25 mouse cellular contexts compared by ENCODE assay signal in the genomic region with DNA sequence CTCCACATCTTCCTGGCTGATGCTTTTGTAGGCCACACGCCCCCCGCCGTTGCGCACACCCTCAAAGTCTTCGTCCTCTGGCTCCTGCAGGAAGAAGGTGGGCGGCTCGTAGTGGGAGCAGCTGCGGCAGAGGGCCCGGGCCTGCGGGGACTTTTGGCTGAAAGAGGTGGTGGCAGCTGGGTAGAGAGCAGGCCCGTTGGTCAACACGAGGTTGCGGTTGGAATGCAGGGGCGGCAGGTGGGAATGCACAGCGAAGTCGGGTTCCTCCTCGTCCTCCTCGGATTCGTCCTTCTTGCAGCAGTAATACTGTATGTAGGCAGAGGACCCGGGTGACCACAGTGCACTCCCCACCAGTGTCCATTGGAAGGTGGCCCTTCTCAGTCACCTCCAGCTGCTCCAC. TPM values are rescaled to one million over a fixed set of nuclear protein-coding genes. Genes with fewer than 3 reads are reported as not detected.
"Had no signal": no experiment of that assay in that cellular context is flagged by ENCODE, and none has a peak within 500 bp of the region (broad histone marks: within the 10 kb centered on the region; RNA-seq: fewer than 3 reads in every experiment).

No protein-coding gene starts in this region.

- H3K27me3 ChIP-seq: lung, embryonic 15.5 days; midbrain, embryonic 13.5 days; midbrain, embryonic 15.5 days; neural tube, embryonic 13.5 days; neural tube, embryonic 15.5 days had no signal

- ATAC-seq: lung, postnatal 0 days; midbrain, embryonic 13.5 days; midbrain, embryonic 15.5 days had no signal

- H3K27ac ChIP-seq: lung, embryonic 15.5 days; macrophage; midbrain, embryonic 13.5 days; midbrain, embryonic 15.5 days; neural tube, embryonic 13.5 days; neural tube, embryonic 15.5 days had no signal

- H3K36me3 ChIP-seq: lung, embryonic 15.5 days; midbrain, embryonic 13.5 days; midbrain, embryonic 15.5 days; neural tube, embryonic 13.5 days; neural tube, embryonic 15.5 days had no signal

- H3K4me3 ChIP-seq: lung, embryonic 15.5 days; megakaryocyte, embryonic 14.5 days; midbrain, embryonic 13.5 days; midbrain, embryonic 15.5 days; neural tube, embryonic 13.5 days; neural tube, embryonic 15.5 days had no signal

- DNase-seq: lung, adult 2 months; lung, postnatal 14 days; lung, postnatal 36 days; retina, postnatal 1 day; right cerebral cortex, adult 18-20 months; right cerebral cortex, postnatal 25 days; right cerebral cortex, postnatal 4 days; spleen, adult 18-20 months; thymus, adult 2 months; thymus, postnatal 25 days; thymus, postnatal 4 days had no signal

- H3K4me2 ChIP-seq: lung, embryonic 15.5 days; midbrain, embryonic 11.5 days; midbrain, embryonic 13.5 days; midbrain, embryonic 15.5 days; neural tube, embryonic 13.5 days; neural tube, embryonic 15.5 days had no signal

RNA-seq across cellular contexts. Expression of a gene that starts 29.7 kb away (rescaled TPM):
- total RNA-seq: megakaryocyte progenitor cell, adult 5-6 weeks; monocyte, adult 5-6 weeks had no signal
- polyA plus RNA-seq: macrophage; stomach, embryonic 14.5 days had no signal

RNA-seq across cellular contexts. Expression of a gene that starts 33.4 kb away (rescaled TPM):
- total RNA-seq: megakaryocyte progenitor cell, adult 5-6 weeks; monocyte, adult 5-6 weeks had no signal
- polyA plus RNA-seq: macrophage had no signal

RNA-seq across cellular contexts. Expression of a gene that starts 40.6 kb away (rescaled TPM):
- total RNA-seq: megakaryocyte progenitor cell, adult 5-6 weeks; monocyte, adult 5-6 weeks had no signal
- polyA plus RNA-seq: macrophage; midbrain, embryonic 11.5 days; midbrain, embryonic 13.5 days; small intestine, adult 2 months; stomach, embryonic 14.5 days; urinary bladder, adult 2 months had no signal

RNA-seq across cellular contexts. Expression of a gene that starts 52.4 kb away (rescaled TPM):
- total RNA-seq: megakaryocyte progenitor cell, adult 5-6 weeks; monocyte, adult 5-6 weeks had no signal
- polyA plus RNA-seq: macrophage had no signal
